Mouse (Mus musculus) neural tube, embryonic 13.5 days (tissue): ENCODE data around the gene Tex44. TPM values are rescaled to one million over a fixed set of nuclear protein-coding genes. Genes with fewer than 3 reads are reported as not detected.

Experiments
- ATAC-seq: fragments of 200-750 bp; cut with Nextera tagmentation; 2 replicates; pipeline ENCODE4 v1.8.0; 2017; ENCODE audit warnings: low read depth, mild to moderate bottlenecking, moderate TSS enrichment, moderate library complexity
- H3K27ac ChIP-seq: fragments of 300-500 bp; sonication (generic); replicated peaks from 2 replicates; pipeline ENCODE4 v1.5.1; 2015; ENCODE audit warnings: moderate library complexity, mild to moderate bottlenecking, inconsistent platforms
- H3K27me3 ChIP-seq: fragments of 300-500 bp; sonication (generic); 2 replicates; pipeline ENCODE4 v1.6.1; 2015; ENCODE audit warnings: mild to moderate bottlenecking, inconsistent platforms
- H3K36me3 ChIP-seq: fragments of 300-500 bp; sonication (generic); 2 replicates; pipeline ENCODE4 v1.6.1; 2015; ENCODE audit warnings: mild to moderate bottlenecking, inconsistent platforms
- H3K4me1 ChIP-seq: fragments of 300-500 bp; sonication (generic); replicated peaks from 2 replicates; pipeline ENCODE4 v1.6.1; 2015; ENCODE audit warnings: inconsistent platforms
- H3K4me2 ChIP-seq: fragments of 300-500 bp; sonication (generic); 2 replicates; pipeline ENCODE4 v1.6.1; 2015; ENCODE audit warnings: inconsistent platforms, mild to moderate bottlenecking, moderate library complexity
- H3K4me3 ChIP-seq: fragments of 300-500 bp; sonication (generic); 2 replicates; pipeline ENCODE4 v1.5.1; 2015; ENCODE audit warnings: mild to moderate bottlenecking, inconsistent platforms
- H3K9ac ChIP-seq: fragments of 300-500 bp; sonication (generic); 2 replicates; pipeline ENCODE4 v1.6.1; 2015; ENCODE audit warnings: moderate library complexity, mild to moderate bottlenecking, inconsistent platforms
- H3K9me3 ChIP-seq: fragments of 300-500 bp; sonication (generic); 2 replicates; pipeline ENCODE4 v1.6.1; 2016; ENCODE audit warnings: inconsistent platforms
- WGBS: fragments of 180-500 bp; shearing (Covaris S2); methylation state at CpG from one replicate; pipeline ENCODE4 v1.1.7; 2015; 5-methylcytosine and 5-hydroxymethylcytosine counted together
- polyA plus RNA-seq: library from polyadenylated mRNA; unstranded; fragments of >200 nt; fragmentation: Nextera tagmentation; extraction: Ambion mirVana; gene quantifications from 2 replicates; pipeline ENCODE4 v1.2.1, GENCODE M21; 2015

Tex44 gene
- not detected in 2 replicates for polyA plus RNA-seq

DNA sequence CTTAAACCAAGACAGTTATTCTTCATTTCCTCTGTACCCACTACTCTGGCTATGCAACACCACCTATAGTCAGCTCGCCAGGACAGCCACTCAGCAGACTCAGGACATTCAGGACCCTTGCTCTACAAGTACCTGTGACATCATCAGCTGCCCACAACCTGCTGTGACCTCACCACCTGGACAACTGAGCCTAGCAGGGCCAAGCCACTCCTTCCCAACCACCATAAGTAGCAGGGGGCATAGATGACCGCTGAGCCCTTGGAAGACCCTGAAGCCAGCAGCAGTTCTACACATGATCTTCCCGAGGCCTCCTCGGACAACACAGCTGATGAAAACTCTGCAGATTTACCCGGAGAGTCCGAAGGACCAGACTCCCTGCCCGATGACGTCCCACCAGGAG is at the start of gene Tex44, which contains the start of gene Nmur1:
TSS of gene Tex44 (plus strand) at position 202 of the 400 bp plus-strand sequence.
TSS of gene Nmur1 (minus strand) at position 101 of the 400 bp plus-strand sequence.
- no peak for ATAC-seq
- H3K4me2 ChIP-seq = no peak within 1 kb of the TSS
- WGBS = 94% methylated on average over 8 of the region's 8 CpGs
- H3K27ac ChIP-seq = peak within 1 kb of the TSS; percentile 71
- H3K9me3 ChIP-seq = no peaks in the 10 kb centered on the region
- no peaks in the 10 kb centered on the region for H3K36me3 ChIP-seq
- H3K4me3 ChIP-seq = no peak within 1 kb of the TSS
- 0 out of 2 replicates have a peak within 1 kb of the TSS, but pooled peaks have one; percentile 34 for H3K9ac ChIP-seq
- peaks cover 18% of the 10 kb centered on the region for H3K4me1 ChIP-seq
- H3K27me3 ChIP-seq = no peaks in the 10 kb centered on the region

DNA sequence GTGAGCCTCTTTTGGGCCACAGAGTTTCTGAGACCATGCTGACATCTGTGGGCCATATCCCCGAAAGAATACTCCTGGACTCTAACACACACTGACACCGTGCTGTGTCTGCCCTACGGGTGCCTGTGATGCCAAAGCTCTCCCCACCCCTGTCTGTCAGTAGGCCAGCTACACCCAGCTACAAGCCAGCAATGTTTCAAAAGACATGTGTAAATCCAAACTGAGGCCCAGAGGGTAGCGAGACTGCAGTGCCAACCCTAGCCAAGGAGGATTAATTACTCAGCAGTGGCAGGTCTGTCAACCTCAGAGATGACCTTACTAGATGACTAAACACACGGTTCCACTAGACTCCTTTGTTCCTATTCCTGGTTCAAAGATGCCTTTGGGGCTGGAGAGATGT is 49.8 kb upstream of the Tex44 start:
- ATAC-seq = no peak
- H3K36me3 ChIP-seq = no peaks in the 10 kb centered on the region
- H3K9ac ChIP-seq = no peak overlapping the region
- H3K4me1 ChIP-seq = 0 out of 2 replicates have a peak, but pooled peaks cover 3% of the 10 kb centered on the region
- WGBS = 87% methylated on average over 5 of the region's 5 CpGs
- H3K9me3 ChIP-seq = no peaks in the 10 kb centered on the region
- no peaks in the 10 kb centered on the region for H3K27me3 ChIP-seq
- no peak overlapping the region for H3K4me2 ChIP-seq
- H3K4me3 ChIP-seq = no peak overlapping the region
- no peak overlapping the region for H3K27ac ChIP-seq

DNA sequence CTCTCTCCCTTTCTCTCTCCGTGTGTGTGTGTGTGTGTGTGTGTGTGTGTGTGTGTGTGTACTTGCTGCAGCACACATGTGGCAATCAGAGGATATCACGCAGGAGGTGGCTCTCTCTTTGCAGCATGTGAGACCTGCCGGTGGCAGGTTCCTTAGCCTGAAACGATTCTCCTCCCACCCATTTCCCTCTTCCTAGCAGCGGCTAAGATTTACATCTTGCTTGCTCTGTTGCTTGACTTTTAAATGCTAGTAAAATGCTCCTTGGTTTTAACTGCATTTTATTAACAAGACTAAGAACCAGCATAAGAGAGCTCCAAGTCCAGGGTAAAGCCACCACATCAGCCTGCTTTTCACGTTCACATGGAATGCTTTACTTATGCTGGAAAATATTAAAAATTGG is 47.5 kb upstream of the Tex44 start:
- Histone ChIP-seq H3K4me3 (no peak overlapping the region), H3K36me3 (no peaks in the 10 kb centered on the region), H3K4me2 (no peak overlapping the region), H3K9me3 (no peaks in the 10 kb centered on the region), H3K9ac (no peak overlapping the region), H3K27me3 (no peaks in the 10 kb centered on the region), H3K27ac (no peak overlapping the region), H3K4me1 (0 out of 2 replicates have a peak, but pooled peaks cover 3% of the 10 kb centered on the region)
- no peak for ATAC-seq
- WGBS = 55% methylated on average over 6 of the region's 6 CpGs

DNA sequence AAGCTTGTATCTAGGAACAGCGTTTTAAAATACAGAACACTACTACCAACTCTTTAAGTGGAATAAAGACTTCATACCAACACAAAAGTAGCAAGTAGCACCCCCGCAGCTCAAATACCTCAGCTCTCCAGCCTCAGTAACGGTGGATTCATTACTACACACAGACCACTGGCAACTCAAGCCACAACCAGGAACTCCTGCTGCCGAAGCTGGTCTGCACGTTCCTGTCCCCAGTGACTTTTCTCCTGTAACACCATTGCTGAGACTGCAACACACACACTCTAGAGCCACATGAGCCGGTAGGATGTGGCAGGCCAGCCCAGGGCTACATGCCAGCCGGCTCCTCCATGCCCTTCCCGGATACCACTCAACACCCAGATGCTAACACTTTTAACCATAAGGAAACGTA is 47.0 kb upstream of the Tex44 start:
- H3K4me1 ChIP-seq = 0 out of 2 replicates have a peak, but pooled peaks cover 3% of the 10 kb centered on the region

DNA sequence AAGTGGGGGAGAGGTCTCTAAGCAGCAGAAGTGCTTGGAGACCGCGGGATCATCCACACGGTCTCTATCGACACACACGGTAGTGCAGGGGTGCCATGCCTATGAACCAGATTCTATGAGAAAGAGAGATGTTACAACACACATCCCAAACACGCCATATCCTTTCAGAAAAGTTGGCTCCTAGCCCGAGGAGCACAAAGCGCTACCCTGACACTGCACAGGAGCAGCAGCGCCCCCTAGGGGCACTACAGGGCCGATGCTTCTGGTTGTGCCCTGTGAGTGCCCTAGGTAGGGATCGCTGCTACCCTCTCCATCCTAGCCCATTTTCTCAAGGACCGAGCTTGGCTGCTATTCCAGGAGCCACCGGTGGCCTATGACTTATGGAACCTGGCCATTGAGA is 45.1 kb upstream of the Tex44 start:
- Histone ChIP-seq H3K4me2 (0 out of 2 replicates have a peak overlapping the region, but pooled peaks have one; percentile 5), H3K4me3 (no peak overlapping the region), H3K4me1 (0 out of 2 replicates have a peak, but pooled peaks cover 3% of the 10 kb centered on the region), H3K27ac (no peak overlapping the region), H3K27me3 (no peaks in the 10 kb centered on the region), H3K9ac (no peak overlapping the region), H3K36me3 (no peaks in the 10 kb centered on the region), H3K9me3 (no peaks in the 10 kb centered on the region)
- no peak for ATAC-seq
- WGBS = 37% methylated on average over 13 of the region's 13 CpGs

More for the DNA sequence above, 47.0 kb upstream of the Tex44 start:
- H3K36me3 ChIP-seq = no peaks in the 10 kb centered on the region
- no peak for ATAC-seq
- WGBS = 74% methylated on average over 9 of the region's 9 CpGs
- H3K4me2 ChIP-seq = no peak overlapping the region
- no peaks in the 10 kb centered on the region for H3K9me3 ChIP-seq
- no peaks in the 10 kb centered on the region for H3K27me3 ChIP-seq
- H3K4me3 ChIP-seq = no peak overlapping the region
- no peak overlapping the region for H3K9ac ChIP-seq
- no peak overlapping the region for H3K27ac ChIP-seq

DNA sequence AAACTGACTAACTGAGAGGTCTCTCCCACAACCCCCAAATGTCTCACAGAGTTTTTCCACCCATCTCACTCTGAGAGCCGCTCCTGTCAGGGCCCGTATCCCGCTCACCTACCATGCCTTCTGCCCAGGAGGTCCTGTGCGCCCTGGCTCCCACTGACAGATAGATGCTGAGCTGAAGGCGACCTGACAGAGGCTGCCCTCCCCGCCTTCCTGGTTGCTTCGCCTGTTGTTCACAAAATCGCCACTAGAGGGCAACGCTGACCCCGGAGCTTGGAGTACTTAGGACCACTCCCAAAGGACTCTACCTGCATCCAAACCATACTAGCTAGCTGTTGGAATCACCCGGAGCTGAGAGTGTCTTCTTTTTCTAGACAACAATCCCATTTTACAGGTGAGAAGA is 36.9 kb upstream of the Tex44 start:
- Histone ChIP-seq H3K27ac (no peak overlapping the region), H3K4me2 (no peak overlapping the region), H3K27me3 (no peaks in the 10 kb centered on the region), H3K4me3 (no peak overlapping the region), H3K9me3 (no peaks in the 10 kb centered on the region), H3K36me3 (no peaks in the 10 kb centered on the region), H3K4me1 (no peaks in the 10 kb centered on the region; the same call in 1 of the 2 replicates), H3K9ac (no peak overlapping the region)
- peak; percentile 69; the same call in 1 of the 2 replicates for ATAC-seq
- WGBS = 4% methylated on average over 11 of the region's 11 CpGs

DNA sequence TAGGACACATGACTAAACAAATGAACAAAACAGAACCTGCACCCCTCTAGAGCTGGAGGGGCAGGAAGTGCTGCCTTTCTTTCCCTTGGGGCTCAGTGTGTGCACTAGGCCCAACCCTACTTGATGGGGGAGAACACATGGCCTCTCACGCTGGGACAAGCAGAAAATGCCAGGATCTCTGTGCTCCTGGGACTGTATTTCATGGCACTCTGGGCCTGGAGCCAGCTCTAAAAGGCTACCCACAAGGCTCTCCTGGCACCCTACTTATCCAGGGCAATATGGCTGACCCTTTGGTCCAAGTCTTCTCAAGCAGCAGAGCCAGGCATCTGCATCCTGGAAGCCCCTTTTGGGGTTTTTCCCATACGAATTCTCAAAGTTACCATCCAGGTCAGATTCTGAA is 34.7 kb upstream of the Tex44 start:
- Histone ChIP-seq H3K4me1 (no peaks in the 10 kb centered on the region; the same call in 1 of the 2 replicates), H3K27ac (no peak overlapping the region), H3K36me3 (no peaks in the 10 kb centered on the region), H3K4me2 (no peak overlapping the region), H3K9ac (no peak overlapping the region), H3K9me3 (no peaks in the 10 kb centered on the region), H3K27me3 (no peaks in the 10 kb centered on the region), H3K4me3 (no peak overlapping the region)
- WGBS = 73% methylated on average over 2 of the region's 2 CpGs
- no peak for ATAC-seq

DNA sequence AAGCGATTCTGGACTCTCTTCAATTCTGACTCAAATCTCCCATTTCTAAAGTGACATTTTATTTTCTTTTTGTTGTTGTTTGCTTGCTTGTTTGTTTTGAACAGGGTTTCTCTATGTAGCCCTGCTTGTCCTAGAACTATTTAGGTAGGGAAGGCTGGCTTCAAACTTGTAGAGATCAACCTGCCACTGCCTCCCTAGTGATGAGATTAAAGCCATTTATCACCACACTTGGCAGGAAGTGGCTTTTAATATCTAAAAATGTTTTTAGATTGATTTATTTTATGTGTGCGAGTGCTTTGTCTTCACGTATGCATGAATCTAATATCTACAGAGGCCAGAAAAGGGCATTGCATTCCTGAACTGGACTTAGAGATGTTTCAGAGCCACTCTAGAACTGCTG is 32.9 kb upstream of the Tex44 start:
- 90% methylated on average over 3 of the region's 3 CpGs for WGBS
- Histone ChIP-seq H3K9me3 (no peaks in the 10 kb centered on the region), H3K4me3 (no peak overlapping the region), H3K36me3 (no peaks in the 10 kb centered on the region), H3K9ac (no peak overlapping the region), H3K27me3 (no peaks in the 10 kb centered on the region), H3K27ac (no peak overlapping the region), H3K4me1 (no peaks in the 10 kb centered on the region; the same call in 1 of the 2 replicates), H3K4me2 (no peak overlapping the region)
- ATAC-seq = no peak

DNA sequence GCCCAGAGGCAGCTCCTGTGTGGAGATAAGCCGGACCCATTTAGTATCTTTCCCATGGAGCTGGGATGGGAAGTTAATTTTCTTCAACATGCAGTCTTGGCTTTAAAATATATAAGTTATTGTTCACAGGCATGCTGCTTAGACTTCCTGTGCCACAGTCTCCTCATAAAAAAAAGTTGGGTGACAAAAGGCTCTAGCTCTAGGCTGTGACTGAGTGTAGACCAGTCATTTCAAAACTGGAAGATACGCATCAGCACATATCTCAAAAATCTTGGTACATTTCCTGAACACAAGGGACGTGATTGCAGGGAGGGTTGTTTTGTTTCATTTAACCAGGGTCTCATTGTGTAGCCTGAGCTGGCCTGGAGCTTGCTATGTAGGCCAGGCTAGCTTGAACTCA is 31.9 kb upstream of the Tex44 start:
- ATAC-seq = no peak
- no peaks in the 10 kb centered on the region for H3K9me3 ChIP-seq
- H3K4me3 ChIP-seq = no peak overlapping the region
- WGBS = 90% methylated on average over 3 of the region's 3 CpGs
- no peaks in the 10 kb centered on the region for H3K36me3 ChIP-seq
- H3K4me1 ChIP-seq = no peaks in the 10 kb centered on the region; the same call in 1 of the 2 replicates
- H3K27me3 ChIP-seq = no peaks in the 10 kb centered on the region
- no peak overlapping the region for H3K27ac ChIP-seq
- H3K9ac ChIP-seq = no peak overlapping the region
- H3K4me2 ChIP-seq = no peak overlapping the region

DNA sequence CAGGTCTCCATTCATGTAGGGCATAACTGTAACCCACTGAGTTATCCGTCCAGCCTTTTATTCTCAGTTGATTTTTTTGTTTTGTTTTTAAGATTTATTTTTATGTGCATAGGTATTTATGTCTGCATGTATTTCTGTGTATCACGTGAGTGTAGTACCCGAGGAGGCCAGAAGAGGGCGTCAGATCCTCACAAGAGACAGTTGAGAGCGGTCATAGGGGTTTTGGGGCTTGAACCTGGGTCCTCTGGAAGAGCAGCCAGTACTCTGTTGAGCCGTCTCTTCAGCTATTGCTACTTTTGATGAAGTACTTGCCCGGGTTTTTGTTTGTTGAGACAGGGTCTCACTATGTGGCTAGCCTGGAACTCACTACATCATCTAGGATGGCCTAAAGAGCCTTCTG is 30.2 kb upstream of the Tex44 start:
- Histone ChIP-seq H3K36me3 (no peaks in the 10 kb centered on the region), H3K4me2 (no peak overlapping the region), H3K9me3 (no peaks in the 10 kb centered on the region), H3K27me3 (no peaks in the 10 kb centered on the region), H3K4me3 (no peak overlapping the region), H3K9ac (no peak overlapping the region), H3K4me1 (no peaks in the 10 kb centered on the region), H3K27ac (no peak overlapping the region)
- ATAC-seq = no peak
- 72% methylated on average over 7 of the region's 7 CpGs for WGBS

DNA sequence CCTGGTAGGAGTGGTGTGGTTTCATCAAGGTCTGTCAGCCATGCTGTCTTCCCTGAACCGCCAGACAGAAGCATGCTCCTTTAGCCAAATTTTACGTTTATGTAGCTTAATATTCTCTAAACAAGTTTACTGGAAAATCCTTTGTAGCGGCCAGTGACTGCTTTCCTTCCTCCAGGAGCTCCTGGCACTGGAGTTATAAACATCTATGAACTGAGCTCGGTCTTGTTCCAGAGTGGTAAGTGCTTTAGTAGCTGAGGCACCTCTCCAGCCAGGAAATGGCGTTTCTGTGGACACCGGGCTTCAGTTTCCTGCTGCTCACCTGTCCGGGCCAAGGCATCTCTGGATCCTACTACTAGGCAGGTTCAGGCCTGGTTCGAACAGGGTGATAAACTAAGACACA is 28.5 kb upstream of the Tex44 start:
- Histone ChIP-seq H3K36me3 (no peaks in the 10 kb centered on the region), H3K27me3 (no peaks in the 10 kb centered on the region), H3K4me1 (no peaks in the 10 kb centered on the region), H3K27ac (no peak overlapping the region), H3K4me2 (no peak overlapping the region), H3K4me3 (no peak overlapping the region), H3K9ac (no peak overlapping the region), H3K9me3 (no peaks in the 10 kb centered on the region)
- 84% methylated on average over 8 of the region's 8 CpGs for whole genome bisulfite sequencing
- no peak for ATAC-seq

DNA sequence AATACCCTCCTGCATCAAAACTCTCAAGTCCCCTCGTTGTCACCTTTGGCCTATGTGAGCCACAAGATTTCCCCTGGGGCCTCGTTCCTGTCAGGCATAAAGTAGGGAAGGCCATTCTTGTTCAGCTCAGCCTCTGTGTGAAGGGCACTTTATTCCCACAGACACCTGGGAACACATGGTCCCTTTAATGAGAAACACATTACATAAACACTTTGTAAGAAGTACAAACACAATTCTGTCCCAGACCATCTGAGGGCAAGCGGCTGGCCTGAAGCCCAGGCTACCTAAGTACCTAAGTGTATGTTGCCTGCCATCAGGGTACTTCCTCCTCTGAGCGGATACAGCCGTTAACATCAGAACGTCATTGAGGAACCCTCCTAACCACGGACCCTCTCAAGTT is 27.9 kb upstream of the Tex44 start:
- Histone ChIP-seq H3K4me2 (no peak overlapping the region), H3K9ac (no peak overlapping the region), H3K36me3 (no peaks in the 10 kb centered on the region), H3K4me3 (no peak overlapping the region), H3K27me3 (no peaks in the 10 kb centered on the region), H3K4me1 (no peaks in the 10 kb centered on the region), H3K27ac (no peak overlapping the region), H3K9me3 (no peaks in the 10 kb centered on the region)
- WGBS = 67% methylated on average over 7 of the region's 7 CpGs
- ATAC-seq = no peak; the same call in 1 of the 2 replicates

DNA sequence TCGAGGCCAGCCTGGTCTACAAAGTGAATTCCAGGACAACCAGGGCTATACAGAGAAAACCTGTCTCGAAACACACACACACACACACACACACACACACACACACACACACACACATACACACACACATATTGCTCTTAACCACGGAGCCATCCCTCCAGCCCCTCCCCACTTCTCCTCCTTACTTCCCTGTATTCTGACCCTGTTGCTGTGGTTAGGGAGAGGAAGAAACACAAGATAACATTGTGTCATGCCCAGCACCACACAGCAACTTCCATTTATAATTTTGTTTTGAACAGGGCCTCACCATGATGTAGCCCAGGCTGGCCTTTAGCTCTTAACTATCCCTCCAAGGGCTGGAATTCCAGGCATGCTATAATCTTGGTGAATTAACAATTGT is 26.8 kb upstream of the Tex44 start:
- Histone ChIP-seq H3K9me3 (no peaks in the 10 kb centered on the region), H3K27me3 (no peaks in the 10 kb centered on the region), H3K4me3 (no peak overlapping the region), H3K4me1 (no peaks in the 10 kb centered on the region), H3K4me2 (no peak overlapping the region), H3K9ac (no peak overlapping the region), H3K36me3 (no peaks in the 10 kb centered on the region), H3K27ac (no peak overlapping the region)
- no peak for ATAC-seq
- WGBS = 75% methylated on average over 3 of the region's 3 CpGs
